Mouse (Mus musculus) ES-E14 (cell line): Measurements from ENCODE around the gene Gm49322. TPM values are rescaled to one million over a fixed set of nuclear protein-coding genes. Genes with fewer than 3 reads are reported as not detected.
A peak's percentile ranks its signal among the peaks of the same experiment; 100 is the strongest.

Experiments used
- DNase-seq: peaks from one replicate; pipeline ENCODE4 v3.0.0-alpha.2; 2013; ENCODE audit warnings: low read depth, low spot score
- H3K27ac ChIP-seq: 2 replicates; pipeline ENCODE4 v1.5.1; 2012; ENCODE audit warnings: low read depth, mild to moderate bottlenecking, low read length, moderate library complexity, mixed read lengths; ENCODE audit not compliant: poor library complexity, insufficient read depth, severe bottlenecking
- H3K36me3 ChIP-seq: 2 replicates; pipeline ENCODE4 v1.6.1; 2012; ENCODE audit warnings: mild to moderate bottlenecking, low read length, moderate library complexity, mixed read lengths; ENCODE audit not compliant: control insufficient read depth, poor library complexity, insufficient read depth, severe bottlenecking
- H3K4me1 ChIP-seq, 2 experiments: fragments of 150-350 bp in 1 of 2; sonication (generic) in 1 of 2; 2 replicates each; pipeline ENCODE4 v1.6.1; 2012; ENCODE audit warnings: low read length in 2 of 2, mild to moderate bottlenecking in 1 of 2, mixed read lengths in 1 of 2; ENCODE audit not compliant: control insufficient read depth in 2 of 2, insufficient read depth in 2 of 2, poor library complexity in 1 of 2
- H3K4me3 ChIP-seq, 2 experiments: fragments of 150-350 bp in 1 of 2; sonication (generic) in 1 of 2; 2 replicates each; pipeline ENCODE4 v1.5.1; 2012; ENCODE audit warnings: low read length in 2 of 2, low read depth in 1 of 2, mild to moderate bottlenecking in 1 of 2, mixed read lengths in 1 of 2; ENCODE audit not compliant: insufficient read depth in 1 of 2, poor library complexity in 1 of 2, severe bottlenecking in 1 of 2
- H3K9ac ChIP-seq: 2 replicates; pipeline ENCODE4 v1.6.1; 2012; ENCODE audit warnings: low read depth, mild to moderate bottlenecking, low read length, mixed read lengths; ENCODE audit not compliant: poor library complexity, insufficient read depth, severe bottlenecking
- H3K9me3 ChIP-seq: fragments of 150-350 bp; sonication (generic); 2 replicates; pipeline ENCODE4 v1.6.1; 2012; ENCODE audit warnings: low read depth, mild to moderate bottlenecking, low read length; ENCODE audit not compliant: control insufficient read depth, insufficient read depth
- CHD2 ChIP-seq: IDR thresholded peaks from 2 replicates; pipeline ENCODE4 v1.6.1; 2014; ENCODE audit warnings: mild to moderate bottlenecking, low read depth, low read length, inconsistent platforms
- HCFC1 ChIP-seq: IDR thresholded peaks from 2 replicates; pipeline ENCODE4 v1.6.1; 2012; ENCODE audit warnings: low read length, inconsistent platforms, borderline replicate concordance; ENCODE audit not compliant: insufficient read depth
- MAFK ChIP-seq: IDR thresholded peaks from 2 replicates; pipeline ENCODE4 v1.6.1; 2014; ENCODE audit warnings: mild to moderate bottlenecking, low read depth, low read length, inconsistent platforms; ENCODE audit not compliant: insufficient read depth
- ZC3H11A ChIP-seq: IDR thresholded peaks from 2 replicates; pipeline ENCODE4 v1.6.1; 2012; ENCODE audit warnings: low read depth, mild to moderate bottlenecking, inconsistent platforms, low read length, borderline replicate concordance
- ZNF384 ChIP-seq: IDR thresholded peaks from 2 replicates; pipeline ENCODE4 v1.6.1; 2012; ENCODE audit warnings: low read depth, low read length, inconsistent platforms
- in situ Hi-C, 2 experiments: fragments of 600-800 bp; cut with MboI; formaldehyde crosslinking; loops; one replicate each; pipeline ENCODE4 v1.15.1; 2025; ENCODE audit warnings: low sequenced_read_pairs in 2 of 2, inconsistent platforms in 1 of 2; ENCODE audit not compliant: unreplicated experiment in 2 of 2
- total RNA-seq: library from RNA; depleted of rRNA; stranded (reverse); fragments of 300-350 nt; gene quantifications from 2 replicates; pipeline ENCODE4 v1.2.3, GENCODE M21; 2012

The Gm49322 gene
- total RNA-seq, 1 experiment: 8.4 TPM

DNA sequence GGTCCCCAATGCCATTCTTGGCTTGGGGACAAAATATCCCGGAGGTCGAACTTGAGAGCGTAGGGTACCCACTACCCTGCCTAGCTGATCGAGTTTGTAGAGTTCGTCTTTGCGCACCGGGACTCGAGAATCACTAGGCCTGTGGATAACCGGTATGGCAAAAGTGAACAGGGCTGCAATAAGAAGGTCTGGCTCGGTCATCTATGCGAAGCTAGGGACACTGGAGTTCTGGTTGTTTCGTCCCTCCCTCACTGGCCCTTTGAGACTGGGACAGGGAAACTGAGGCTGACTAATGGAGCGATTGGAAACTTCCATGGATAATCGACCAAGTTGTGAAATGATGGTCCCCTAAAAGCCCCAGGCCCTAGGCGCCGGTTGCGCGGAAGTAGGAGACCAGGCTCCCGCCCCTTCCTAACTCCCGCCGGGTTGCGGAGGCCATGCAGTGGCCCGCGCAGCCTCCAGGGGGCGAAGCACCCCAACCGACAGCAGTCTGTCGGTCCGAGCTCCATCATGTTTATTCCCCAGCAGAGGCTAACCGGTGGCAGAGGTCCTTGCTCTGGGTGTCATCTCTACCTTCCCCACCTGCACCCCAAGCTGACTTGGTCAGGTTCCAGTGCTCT, 27.6 kb upstream of the Gm49322 start:
- peak overlapping the region; percentile 81 for H3K9ac ChIP-seq
- TF ChIP-seq MAFK: no peak
- no peak for TF ChIP-seq CHD2
- no peak for TF ChIP-seq ZNF384
- TF ChIP-seq ZC3H11A: 0 out of 2 replicates have a peak, but pooled peaks have one; percentile 1
- no peak for TF ChIP-seq HCFC1
- peaks cover 2% of the 10 kb centered on the region; the same call in 1 of the 2 replicates for H3K36me3 ChIP-seq
- H3K4me1 ChIP-seq: peaks cover 4 to 28% of the 10 kb centered on the region in 2 experiments; a peak in 3 of 4 replicates
- H3K27ac ChIP-seq: peak overlapping the region; percentile 79
- no peaks in the 10 kb centered on the region for H3K9me3 ChIP-seq
- peak; percentile 75 for DNase-seq
- H3K4me3 ChIP-seq: peak overlapping the region; percentile 96
- in situ Hi-C loops: no loop called here

DNA sequence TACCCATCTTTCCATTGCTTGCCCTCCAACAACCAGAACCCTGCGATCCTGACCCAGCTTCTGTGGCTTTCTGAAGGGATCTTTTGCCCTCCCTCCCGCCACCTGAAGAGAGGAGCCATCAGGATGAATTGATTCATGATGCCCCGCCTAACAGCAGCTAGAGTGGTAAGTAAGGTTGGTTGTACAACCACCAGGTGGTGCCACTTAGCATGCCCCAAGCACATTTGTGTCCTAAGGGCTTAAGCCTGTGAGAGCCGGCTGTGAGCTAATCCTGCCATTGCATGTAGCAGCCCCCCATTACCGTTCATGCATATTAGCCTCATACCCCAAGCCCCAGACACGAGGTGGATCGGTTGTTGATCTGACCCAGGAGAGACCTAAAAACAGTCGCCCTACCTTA, 26.9 kb upstream of the Gm49322 start:
- in situ Hi-C loops: no loop called here
- H3K4me1 ChIP-seq: peaks cover 4 to 21% of the 10 kb centered on the region in 2 experiments; a peak in 3 of 4 replicates

DNA sequence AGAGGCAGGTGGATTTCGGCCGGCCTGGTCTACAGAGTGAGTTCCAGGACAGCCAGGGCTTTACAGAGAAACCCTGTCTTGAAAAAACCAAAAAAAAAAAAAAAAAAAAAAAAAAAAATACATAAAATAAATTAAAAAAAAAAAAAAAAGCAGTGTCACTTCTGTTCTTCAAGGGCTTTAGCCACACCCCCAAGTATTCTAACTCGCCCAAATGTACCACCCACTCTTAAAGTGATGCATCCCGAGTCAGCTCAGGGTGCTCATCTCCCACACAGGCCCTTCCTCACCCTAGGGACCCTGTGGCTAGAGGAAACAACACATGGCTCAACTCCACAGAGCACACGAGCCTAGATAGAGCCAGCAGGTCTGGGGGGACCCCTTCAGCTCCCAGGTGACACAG, 22.8 kb upstream of the Gm49322 start:
- Histone ChIP-seq H3K27ac (no peak overlapping the region), H3K4me3 (no peak overlapping the region), H3K36me3 (no peaks in the 10 kb centered on the region; the same call in 1 of the 2 replicates), H3K9me3 (no peaks in the 10 kb centered on the region), H3K4me1 (peaks cover 3 to 13% of the 10 kb centered on the region in 2 experiments; a peak in 2 of 4 replicates), H3K9ac (no peak overlapping the region)
- in situ Hi-C loops: no loop called here
- DNase-seq: no peak
- TF ChIP-seq ZNF384: no peak; the same call in 1 of the 2 replicates
- no peak for TF ChIP-seq CHD2
- no peak for TF ChIP-seq MAFK
- TF ChIP-seq ZC3H11A: no peak
- TF ChIP-seq HCFC1: no peak

More for the DNA sequence above, 26.9 kb upstream of the Gm49322 start:
- peak overlapping the region; percentile 56 for H3K9ac ChIP-seq
- H3K9me3 ChIP-seq: no peaks in the 10 kb centered on the region
- peak; percentile 83 for DNase-seq
- TF ChIP-seq CHD2 (no peak), ZNF384 (no peak), HCFC1 (no peak)
- H3K36me3 ChIP-seq: no peaks in the 10 kb centered on the region; the same call in 1 of the 2 replicates
- peak overlapping the region; percentile 6; the same call in 1 of the 2 replicates for H3K27ac ChIP-seq
- peak overlapping the region; percentile 96 for H3K4me3 ChIP-seq

DNA sequence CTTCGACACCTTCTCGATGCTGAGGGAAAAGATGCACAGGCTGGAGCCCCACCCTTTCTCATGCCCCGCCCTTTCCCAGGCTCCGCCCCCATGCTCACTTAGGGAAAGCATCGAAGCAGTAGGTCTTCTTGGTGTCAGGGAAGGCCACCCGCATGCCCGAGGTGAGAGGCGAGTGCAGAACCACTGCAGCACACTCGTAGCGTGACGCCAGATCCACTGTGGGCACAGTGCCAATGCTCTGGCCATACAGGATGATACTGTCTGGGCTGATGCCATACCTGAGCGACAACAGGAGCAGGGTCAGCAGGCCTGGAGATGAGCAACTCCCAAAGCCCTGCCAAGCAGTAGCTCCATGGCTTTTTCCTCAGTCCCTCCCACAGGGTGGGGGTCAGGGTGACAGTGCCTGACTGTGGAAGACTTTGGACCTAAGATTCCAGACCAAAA, 21.8 kb upstream of the Gm49322 start:
- no peaks in the 10 kb centered on the region for H3K9me3 ChIP-seq
- no peaks in the 10 kb centered on the region; the same call in 1 of the 2 replicates for H3K36me3 ChIP-seq
- peaks cover 3 to 12% of the 10 kb centered on the region in 2 experiments; a peak in 3 of 4 replicates for H3K4me1 ChIP-seq
- in situ Hi-C loops: no loop called here
- H3K9ac ChIP-seq: no peak overlapping the region
- H3K27ac ChIP-seq: no peak overlapping the region
- DNase-seq: no peak
- H3K4me3 ChIP-seq: peak overlapping the region; percentile 32 to 33; a peak in 2 of 4 replicates
- TF ChIP-seq MAFK (no peak), ZNF384 (no peak), CHD2 (no peak), ZC3H11A (no peak), HCFC1 (no peak)
